Mouse (Mus musculus) heart, embryonic 11.5 days (tissue): ENCODE data around the gene Afmid. TPM values are rescaled to one million over a fixed set of nuclear protein-coding genes. Genes with fewer than 3 reads are reported as not detected.
A peak's percentile ranks its signal among the peaks of the same experiment; 100 is the strongest.
"Not testable (repeated sequence)": the region's sequence is repeated elsewhere in the genome, so short reads cannot be mapped to it uniquely, and the experiment has no call there.

Experiments used
- ATAC-seq: fragments of 200-750 bp; cut with Nextera tagmentation; replicated peaks from 2 replicates; pipeline ENCODE4 v1.8.0; 2017; ENCODE audit warnings: moderate library complexity; ENCODE audit not compliant: insufficient number of reproducible peaks, low FRiP score, low TSS enrichment
- H3K27ac ChIP-seq: fragments of 300-500 bp; sonication (generic); 2 replicates; pipeline ENCODE4 v1.5.1; 2014; ENCODE audit warnings: mild to moderate bottlenecking, low read depth, low read length
- H3K27me3 ChIP-seq: fragments of 300-500 bp; sonication (generic); 2 replicates; pipeline ENCODE4 v1.6.1; 2014; ENCODE audit warnings: mild to moderate bottlenecking, low read length, mixed read lengths; ENCODE audit not compliant: control insufficient read depth, insufficient read depth
- H3K36me3 ChIP-seq: fragments of 300-500 bp; sonication (generic); 2 replicates; pipeline ENCODE4 v1.6.1; 2014; ENCODE audit warnings: mild to moderate bottlenecking, low read length, moderate library complexity, mixed read lengths; ENCODE audit not compliant: control insufficient read depth, insufficient read depth
- H3K4me1 ChIP-seq: fragments of 300-500 bp; sonication (generic); 2 replicates; pipeline ENCODE4 v1.6.1; 2014; ENCODE audit warnings: low read length; ENCODE audit not compliant: control insufficient read depth, insufficient read depth
- H3K4me2 ChIP-seq: fragments of 300-500 bp; sonication (generic); 2 replicates; pipeline ENCODE4 v1.6.1; 2014; ENCODE audit warnings: mild to moderate bottlenecking, moderate library complexity
- H3K4me3 ChIP-seq: fragments of 300-500 bp; sonication (generic); 2 replicates; pipeline ENCODE4 v1.5.1; 2014; ENCODE audit warnings: low read depth, low read length
- H3K9ac ChIP-seq: fragments of 300-500 bp; sonication (generic); 2 replicates; pipeline ENCODE4 v1.6.1; 2014; ENCODE audit warnings: mild to moderate bottlenecking, low read depth, low read length, moderate library complexity
- H3K9me3 ChIP-seq: fragments of 300-500 bp; sonication (generic); replicated peaks from 2 replicates; pipeline ENCODE4 v1.6.1; 2016; ENCODE audit warnings: low read length; ENCODE audit not compliant: control insufficient read depth
- WGBS: fragments of 180-500 bp; shearing (Covaris S2); extraction: QIAGEN DNeasy Blood & Tissue Kit; methylation state at CpG from one replicate; pipeline ENCODE4 v1.1.7; 2014; ENCODE audit not compliant: insufficient replicate concordance; 5-methylcytosine and 5-hydroxymethylcytosine counted together
- polyA plus RNA-seq: library from polyadenylated mRNA; unstranded; fragments of >200 nt; fragmentation: Nextera tagmentation; extraction: Ambion mirVana; gene quantifications from 2 replicates; pipeline ENCODE4 v1.2.1, GENCODE M21; 2014

The Afmid gene
- polyA plus RNA-seq, 1 experiment from 2014 or later, result 13.1 TPM

GRCm38 (mm10) chr11:117781199-117781821 lies 44.4 kb upstream of the Afmid start:
- no peak; the same call in 1 of the 2 replicates for ATAC-seq

GRCm38 (mm10) chr11:117781993-117782704 lies 43.6 kb upstream of the Afmid start, which contains the start of the genes Tmc8 and Tmc6:
TSS of gene Tmc8 (plus strand) at chr11:117782076.
TSS of gene Tmc6 (minus strand) at chr11:117782198.
- H3K27me3 ChIP-seq, result peaks cover 17% of the 10 kb centered on the region
- whole genome bisulfite sequencing, result 25% methylated on average over 24 of the region's 24 CpGs
- H3K4me1 ChIP-seq, result peaks cover 46% of the 10 kb centered on the region
- ATAC-seq, result peak; percentile 55
- H3K36me3 ChIP-seq, result no peaks in the 10 kb centered on the region
- H3K9me3 ChIP-seq, result no peaks in the 10 kb centered on the region
- peak within 1 kb of the TSS; percentile 52 for H3K4me3 ChIP-seq
- peak within 1 kb of the TSS; percentile 99 for H3K4me2 ChIP-seq
- peak within 1 kb of the TSS; percentile 96 for H3K27ac ChIP-seq
- peak within 1 kb of the TSS; percentile 74 for H3K9ac ChIP-seq

More at GRCm38 (mm10) chr11:117781199-117781821, 44.4 kb upstream of the Afmid start:
- H3K9me3 ChIP-seq, result no peaks in the 10 kb centered on the region
- H3K27ac ChIP-seq, result peak overlapping the region; percentile 96
- H3K27me3 ChIP-seq, result peaks cover 17% of the 10 kb centered on the region
- WGBS, result 8% methylated on average over 18 of the region's 18 CpGs
- peak overlapping the region; percentile 99 for H3K4me2 ChIP-seq
- H3K36me3 ChIP-seq, result peaks cover 3% of the 10 kb centered on the region; the same call in 1 of the 2 replicates
- H3K4me1 ChIP-seq, result peaks cover 46% of the 10 kb centered on the region
- peak overlapping the region; percentile 52 for H3K4me3 ChIP-seq
- H3K9ac ChIP-seq, result peak overlapping the region; percentile 74

GRCm38 (mm10) chr11:117782705-117783034 lies 43.1 kb upstream of the Afmid start:
- Histone ChIP-seq H3K4me2 (peak overlapping the region; percentile 99), H3K9me3 (no peaks in the 10 kb centered on the region), H3K36me3 (no peaks in the 10 kb centered on the region), H3K27ac (peak overlapping the region; percentile 96), H3K9ac (peak overlapping the region; percentile 74), H3K4me3 (peak overlapping the region; percentile 52), H3K4me1 (peaks cover 46% of the 10 kb centered on the region), H3K27me3 (peaks cover 17% of the 10 kb centered on the region)
- 35% methylated on average over 9 of the region's 9 CpGs for WGBS
- ATAC-seq, result no peak

- Histone ChIP-seq H3K27ac (peak overlapping the region; percentile 96), H3K4me3 (peak overlapping the region; percentile 52), H3K36me3 (no peaks in the 10 kb centered on the region), H3K9me3 (no peaks in the 10 kb centered on the region), H3K9ac (peak overlapping the region; percentile 74), H3K27me3 (peaks cover 17% of the 10 kb centered on the region), H3K4me2 (peak overlapping the region; percentile 99), H3K4me1 (peaks cover 46% of the 10 kb centered on the region)
- WGBS, result 3% methylated on average over 30 of the region's 31 CpGs
- ATAC-seq, result no peak
Measured at GRCm38 (mm10) chr11:117783089-117783488, 42.6 kb upstream of the Afmid start.

GRCm38 (mm10) chr11:117783683-117784309 lies 41.9 kb upstream of the Afmid start:
- Histone ChIP-seq H3K27me3 (peaks cover 17% of the 10 kb centered on the region), H3K4me2 (peak overlapping the region; percentile 99), H3K36me3 (no peaks in the 10 kb centered on the region), H3K27ac (peak overlapping the region; percentile 96), H3K9me3 (no peaks in the 10 kb centered on the region), H3K4me3 (peak overlapping the region; percentile 52), H3K4me1 (peaks cover 41% of the 10 kb centered on the region), H3K9ac (peak overlapping the region; percentile 74; the same call in 1 of the 2 replicates)
- ATAC-seq, result no peak; the same call in 1 of the 2 replicates
- 39% methylated on average over 10 of the region's 10 CpGs for WGBS

- Histone ChIP-seq H3K36me3 (no peaks in the 10 kb centered on the region), H3K9me3 (no peaks in the 10 kb centered on the region), H3K4me1 (peaks cover 28% of the 10 kb centered on the region), H3K4me2 (no peak overlapping the region), H3K4me3 (no peak overlapping the region), H3K27me3 (peaks cover 22% of the 10 kb centered on the region), H3K27ac (no peak overlapping the region), H3K9ac (no peak overlapping the region)
- WGBS, result 9% methylated on average over 10 of the region's 10 CpGs
- no peak for ATAC-seq
Measured at GRCm38 (mm10) chr11:117786294-117786693, 39.4 kb upstream of the Afmid start.

GRCm38 (mm10) chr11:117788481-117788880 lies 37.2 kb upstream of the Afmid start:
- WGBS, result 82% methylated on average over 7 of the region's 7 CpGs
- peaks cover 18% of the 10 kb centered on the region for H3K27me3 ChIP-seq
- not testable (repeated sequence) for H3K4me2 ChIP-seq, H3K9ac ChIP-seq, H3K27ac ChIP-seq, H3K9me3 ChIP-seq, H3K4me3 ChIP-seq, ATAC-seq, H3K36me3 ChIP-seq
- H3K4me1 ChIP-seq, result peaks cover 22% of the 10 kb centered on the region

- peaks cover 17% of the 10 kb centered on the region for H3K4me1 ChIP-seq
- 5% methylated on average over 14 of the region's 14 CpGs for WGBS
- H3K9ac ChIP-seq, result no peak overlapping the region
- ATAC-seq, result peak; percentile 23; the same call in 1 of the 2 replicates
- H3K4me2 ChIP-seq, result peak overlapping the region; percentile 59
- no peak overlapping the region for H3K27ac ChIP-seq
- peaks cover 13% of the 10 kb centered on the region; the same call in 1 of the 2 replicates for H3K27me3 ChIP-seq
- H3K36me3 ChIP-seq, result no peaks in the 10 kb centered on the region
- peak overlapping the region; percentile 6; the same call in 1 of the 2 replicates for H3K4me3 ChIP-seq
- H3K9me3 ChIP-seq, result no peaks in the 10 kb centered on the region
Measured at GRCm38 (mm10) chr11:117790286-117790685, 35.4 kb upstream of the Afmid start.
